Mouse (Mus musculus) embryo, embryonic 11.5 days (tissue): Measurements from ENCODE around the gene Csmd2.
"Not testable (repeated sequence)": the region's sequence is repeated elsewhere in the genome, so short reads cannot be mapped to it uniquely, and the experiment has no call there.

ENCODE experiments used
- DNase-seq: peaks from one replicate; pipeline ENCODE4 v3.0.0-alpha.2; 2012; ENCODE audit warnings: low read depth, low spot score

Csmd2 gene

GRCm38 (mm10) chr4:128476249-128476648 is 488.6 kb downstream of the Csmd2 start:
- no peak for DNase-seq

GRCm38 (mm10) chr4:128483891-128484290 is 496.2 kb downstream of the Csmd2 start:
- no peak for DNase-seq

- DNase-seq, result no peak
Measured at GRCm38 (mm10) chr4:128484679-128485078, 497.0 kb downstream of the Csmd2 start.

- no peak for DNase-seq
Measured at GRCm38 (mm10) chr4:128489521-128490100, 502.0 kb downstream of the Csmd2 start.

- no peak for DNase-seq
Measured at GRCm38 (mm10) chr4:128492055-128492454, 504.4 kb downstream of the Csmd2 start.

GRCm38 (mm10) chr4:128499980-128500379 is 512.3 kb downstream of the Csmd2 start:
- DNase-seq, result no peak

GRCm38 (mm10) chr4:128506878-128507277 is 519.2 kb downstream of the Csmd2 start:
- DNase-seq, result no peak

GRCm38 (mm10) chr4:128509885-128510284 is 522.2 kb downstream of the Csmd2 start:
- DNase-seq, result no peak

GRCm38 (mm10) chr4:128514496-128514895 is 526.8 kb downstream of the Csmd2 start:
- DNase-seq, result no peak

GRCm38 (mm10) chr4:128521276-128521675 is 533.6 kb downstream of the Csmd2 start:
- DNase-seq, result no peak

- no peak for DNase-seq
Measured at GRCm38 (mm10) chr4:128543378-128543777, 555.7 kb downstream of the Csmd2 start.

GRCm38 (mm10) chr4:128543956-128544486 is 556.4 kb downstream of the Csmd2 start:
- DNase-seq, result not testable (repeated sequence)

- no peak for DNase-seq
Measured at GRCm38 (mm10) chr4:128550756-128551155, 563.1 kb downstream of the Csmd2 start.

- DNase-seq, result no peak
Measured at GRCm38 (mm10) chr4:128554198-128554597, 566.5 kb downstream of the Csmd2 start.

- no peak for DNase-seq
Measured at GRCm38 (mm10) chr4:128560327-128560726, 572.7 kb downstream of the Csmd2 start.

GRCm38 (mm10) chr4:128575811-128576210 is 588.2 kb downstream of the Csmd2 start:
- no peak for DNase-seq

GRCm38 (mm10) chr4:128579182-128579581 is 591.5 kb downstream of the Csmd2 start:
- DNase-seq, result no peak

- DNase-seq, result no peak
Measured at GRCm38 (mm10) chr4:128593286-128593685, 605.6 kb downstream of the Csmd2 start.

GRCm38 (mm10) chr4:128594062-128594461 is 606.4 kb downstream of the Csmd2 start:
- no peak for DNase-seq

- DNase-seq, result no peak
Measured at GRCm38 (mm10) chr4:128597801-128598560, 610.3 kb downstream of the Csmd2 start.

GRCm38 (mm10) chr4:128606586-128606985 is 618.9 kb downstream of the Csmd2 start:
- no peak for DNase-seq

GRCm38 (mm10) chr4:128607661-128608060 is 620.0 kb downstream of the Csmd2 start:
- DNase-seq, result no peak
